ENCODE assay signal across 13 mouse cellular contexts in the genomic region with DNA sequence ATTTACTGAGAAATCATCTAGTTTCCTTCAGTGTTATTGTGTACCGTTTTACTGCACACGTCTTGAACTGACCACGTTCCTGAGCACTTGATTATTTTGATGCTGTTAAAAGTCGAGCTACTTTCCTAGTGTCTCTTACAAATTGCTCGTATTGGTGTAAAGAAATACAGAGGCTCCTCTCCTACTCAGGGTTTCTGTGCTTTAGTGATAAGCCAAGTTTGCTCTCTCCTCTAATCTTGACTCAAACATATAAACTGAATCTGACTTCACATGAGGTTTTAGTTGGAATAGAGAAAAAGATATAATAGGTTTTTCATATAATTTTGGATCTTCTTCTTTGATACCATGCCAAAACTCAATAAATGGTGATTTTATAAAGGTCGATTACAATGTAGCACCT. TPM values are rescaled to one million over a fixed set of nuclear protein-coding genes. Genes with fewer than 3 reads are reported as not detected.
"Had no signal": no experiment of that assay in that cellular context is flagged by ENCODE, and none has a peak within 500 bp of the region (broad histone marks: within the 10 kb centered on the region; RNA-seq: fewer than 3 reads in every experiment).

No protein-coding gene starts in this region.

- H3K4me1 ChIP-seq: limb, embryonic 15.5 days had no signal

- H3K4me2 ChIP-seq: kidney, embryonic 15.5 days; limb, embryonic 15.5 days; lung, embryonic 14.5 days; midbrain, embryonic 13.5 days; neural tube, embryonic 12.5 days had no signal

- H3K4me3 ChIP-seq: kidney, embryonic 15.5 days; left cerebral cortex, adult 2 months; limb, embryonic 15.5 days; midbrain, embryonic 13.5 days; neural tube, embryonic 12.5 days had no signal

- DNase-seq: kidney, adult 2 months; kidney, postnatal 14 days; lung, embryonic 14.5 days; lung, postnatal 14 days; thymus, adult 18-20 months; thymus, postnatal 25 days had no signal

- H3K27me3 ChIP-seq: kidney, embryonic 15.5 days; limb, embryonic 15.5 days; midbrain, embryonic 13.5 days; neural tube, embryonic 12.5 days had no signal

- ATAC-seq: midbrain, embryonic 13.5 days had no signal

- H3K9ac ChIP-seq: kidney, embryonic 15.5 days; limb, embryonic 15.5 days; lung, embryonic 14.5 days; midbrain, embryonic 13.5 days; neural tube, embryonic 12.5 days had no signal

- H3K27ac ChIP-seq: kidney, embryonic 15.5 days; left cerebral cortex, adult 2 months; limb, embryonic 15.5 days; macrophage; midbrain, embryonic 13.5 days; neural tube, embryonic 12.5 days; stomach, postnatal 0 days had no signal

- H3K36me3 ChIP-seq: kidney, embryonic 15.5 days; limb, embryonic 15.5 days; midbrain, embryonic 13.5 days; neural tube, embryonic 12.5 days had no signal

- H3K9me3 ChIP-seq: kidney, embryonic 15.5 days; limb, embryonic 15.5 days; midbrain, embryonic 13.5 days; neural tube, embryonic 12.5 days had no signal

RNA-seq across cellular contexts. Expression of gene Adgrv1, which starts 13.4 kb away (rescaled TPM):
- polyA plus RNA-seq: macrophage had no signal
